ENCODE assay signal across 25 mouse cellular contexts in genomic region chr11:5203054-5203453, GRCm38 (mm10).
"Had no signal": no experiment of that assay in that cellular context is flagged by ENCODE, and none has a peak within 500 bp of the region (broad histone marks: within the 10 kb centered on the region; RNA-seq: fewer than 3 reads in every experiment).

No protein-coding gene starts in this region.

- H3K36me3 ChIP-seq: liver, embryonic 13.5 days; liver, embryonic 15.5 days had no signal

- H3K4me1 ChIP-seq: heart, embryonic 12.5 days; intestine, embryonic 15.5 days; liver, embryonic 13.5 days; liver, embryonic 15.5 days had no signal

- H3K9ac ChIP-seq: heart, embryonic 12.5 days; hindbrain, embryonic 12.5 days; hindbrain, embryonic 14.5 days; intestine, embryonic 15.5 days; liver, embryonic 13.5 days; liver, embryonic 15.5 days had no signal

- H3K4me3 ChIP-seq: gastrocnemius, adult 2 months; heart, embryonic 10.5 days; heart, embryonic 12.5 days; hindbrain, embryonic 10.5 days; hindbrain, embryonic 12.5 days; intestine, embryonic 15.5 days; layer of hippocampus, adult 2 months; left cerebral cortex, adult 2 months; liver, embryonic 13.5 days; liver, embryonic 15.5 days had no signal

- H3K27ac ChIP-seq: heart, embryonic 10.5 days; hindbrain, embryonic 12.5 days; hindbrain, embryonic 14.5 days; intestine, embryonic 15.5 days; layer of hippocampus, adult 2 months; left cerebral cortex, adult 2 months; liver, embryonic 13.5 days; liver, embryonic 15.5 days had no signal

- DNase-seq: gastrocnemius, adult 2 months; gastrocnemius, postnatal 10 days; gastrocnemius, postnatal 25 days; heart, adult 18-20 months; heart, postnatal 10 days; heart, postnatal 4 days; kidney, adult 18-20 months; kidney, adult 9 months; kidney, postnatal 10 days; kidney, postnatal 4 days; liver; liver, embryonic 13.5 days had no signal

- H3K9me3 ChIP-seq: heart, embryonic 10.5 days; heart, embryonic 12.5 days; hindbrain, embryonic 10.5 days; hindbrain, embryonic 12.5 days; intestine, embryonic 15.5 days; liver, embryonic 13.5 days; liver, embryonic 15.5 days had no signal

- ATAC-seq: hindbrain, embryonic 16.5 days; inflammation-experienced regulatory T-cells, adult 6 months; intestine, embryonic 15.5 days; intestine, postnatal 0 days had no signal

- H3K27me3 ChIP-seq: heart, embryonic 12.5 days; hindbrain, embryonic 12.5 days; intestine, embryonic 15.5 days; liver, embryonic 13.5 days; liver, embryonic 15.5 days had no signal

- H3K4me2 ChIP-seq: heart, embryonic 12.5 days; hindbrain, embryonic 12.5 days; hindbrain, embryonic 14.5 days; intestine, embryonic 15.5 days; liver, embryonic 11.5 days; liver, embryonic 13.5 days; liver, embryonic 15.5 days had no signal
